Mouse (Mus musculus): ENCODE data around the gene Nxph4.

DNA sequence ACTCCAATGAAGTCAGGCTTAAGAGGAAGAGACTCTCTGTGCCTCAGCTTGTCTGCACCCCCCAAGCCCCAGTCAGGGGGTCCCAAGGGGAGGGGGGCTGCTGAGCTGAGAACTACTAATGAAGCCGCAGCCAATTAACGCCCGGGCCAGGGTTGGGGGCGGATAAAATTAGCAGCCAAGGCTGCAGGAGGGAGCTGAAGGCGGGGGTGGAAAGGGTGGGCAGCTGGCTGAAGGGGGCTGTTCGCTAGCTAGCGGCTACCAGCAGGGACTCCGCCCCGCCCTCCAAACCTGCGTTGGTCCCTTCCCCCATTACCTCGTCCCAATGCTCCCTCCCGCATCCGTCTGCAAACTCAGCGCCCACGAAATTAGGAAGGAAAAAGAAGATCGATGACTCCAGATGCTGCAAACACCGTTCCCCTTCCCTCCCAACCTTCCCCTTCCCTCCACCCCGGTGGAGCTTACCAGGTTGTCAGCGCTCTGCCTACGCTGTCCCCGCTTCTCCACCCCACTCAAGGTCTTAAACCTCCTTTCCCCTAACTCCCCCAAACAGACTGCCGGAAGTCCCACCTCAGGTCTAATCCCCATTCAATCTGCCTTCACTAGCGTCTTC, 9.6 kb downstream of the Nxph4 start:
- TF ChIP-seq CTCF (IDR thresholded peaks at IDR 0.05; ENCODE audit: low read depth, low read length): no peak
- no peak for TF ChIP-seq POLR2AphosphoS5 (IDR thresholded peaks at IDR 0.05; ENCODE audit: insufficient replicate concordance, low read depth, low read length)
- TF ChIP-seq TAL1 (conservative IDR thresholded peaks at IDR 0.05; ENCODE audit: low read depth, low read length): no peak
- no peak for TF ChIP-seq GATA2 (IDR thresholded peaks at IDR 0.05; ENCODE audit: borderline replicate concordance, low read depth, low read length)

All from G1E (cell line).